Mouse (Mus musculus) CH12.LX (cell line): ENCODE measurements around the gene Ddx46. TPM values are rescaled to one million over a fixed set of nuclear protein-coding genes. Genes with fewer than 3 reads are reported as not detected.

Experiments used
- DNase-seq: peaks from one replicate; pipeline ENCODE4 v3.0.0-alpha.2; 2013; ENCODE audit errors: extremely low read depth
- H3K27ac ChIP-seq: 2 replicates; pipeline ENCODE4 v1.5.1; 2012; ENCODE audit warnings: low read depth, mild to moderate bottlenecking, control low read depth, moderate library complexity; ENCODE audit not compliant: insufficient read depth
- H3K27me3 ChIP-seq: replicated peaks from 2 replicates; pipeline ENCODE3; 2012; ENCODE audit warnings: inconsistent platforms
- H3K36me3 ChIP-seq, 2 experiments: replicated peaks in 1 of 2; 2 replicates each; pipeline versions ENCODE3 to v1.6.1; 2012; ENCODE audit warnings: inconsistent platforms in 1 of 2, low read length in 1 of 2, mild to moderate bottlenecking in 1 of 2, mixed read lengths in 1 of 2, moderate library complexity in 1 of 2; ENCODE audit not compliant: control insufficient read depth in 1 of 2, insufficient read depth in 1 of 2
- H3K4me1 ChIP-seq, 2 experiments: 2 replicates each; pipeline ENCODE4 v1.6.1; 2012; ENCODE audit warnings: inconsistent platforms in 1 of 2, moderate library complexity in 1 of 2; ENCODE audit not compliant: insufficient read depth in 2 of 2, control insufficient read depth in 1 of 2
- H3K4me2 ChIP-seq: 2 replicates; pipeline ENCODE4 v1.6.1; 2012; ENCODE audit warnings: low read depth, mild to moderate bottlenecking, control low read depth; ENCODE audit not compliant: poor library complexity, insufficient read depth, severe bottlenecking
- H3K4me3 ChIP-seq, 3 experiments: fragments of 150-350 bp in 1 of 3; sonication (generic) in 1 of 3; replicated peaks in 1 of 3; 2 replicates each; pipeline versions ENCODE3 to v1.5.1; 2011 to 2012; ENCODE audit warnings: low read depth in 2 of 3, low read length in 2 of 3, mild to moderate bottlenecking in 2 of 3, moderate library complexity in 2 of 3, control low read depth in 1 of 3, improper control_type of control experiment in 1 of 3, inconsistent platforms in 1 of 3, mixed read lengths in 1 of 3; ENCODE audit not compliant: poor library complexity in 1 of 3
- H3K79me2 ChIP-seq: replicated peaks from 2 replicates; pipeline ENCODE4 v1.6.1; 2012; ENCODE audit warnings: mild to moderate bottlenecking, moderate library complexity; ENCODE audit not compliant: control insufficient read depth, poor library complexity, insufficient read depth, severe bottlenecking; ENCODE audit errors: extremely low read depth
- H3K9ac ChIP-seq: 2 replicates; pipeline ENCODE4 v1.6.1; 2012; ENCODE audit warnings: low read depth, mild to moderate bottlenecking, control low read depth, moderate library complexity; ENCODE audit not compliant: insufficient read depth
- H3K9me3 ChIP-seq: replicated peaks from 2 replicates; pipeline ENCODE3; 2012; ENCODE audit warnings: low read length, inconsistent platforms, mixed read lengths
- BHLHE40 ChIP-seq: IDR thresholded peaks from 2 replicates; pipeline ENCODE4 v1.6.1; 2011; ENCODE audit warnings: mild to moderate bottlenecking, low read depth, low read length, improper control_type of control experiment
- CHD1 ChIP-seq: IDR thresholded peaks from 2 replicates; pipeline ENCODE4 v1.6.1; 2012; ENCODE audit warnings: low read depth, low read length, improper control_type of control experiment, inconsistent platforms
- CHD2 ChIP-seq: IDR thresholded peaks from 2 replicates; pipeline ENCODE4 v1.6.1; 2011; ENCODE audit warnings: low read length, improper control_type of control experiment
- CTCF ChIP-seq, 2 experiments: IDR thresholded peaks in 1 of 2; conservative IDR thresholded peaks in 1 of 2; 2 replicates each; pipeline ENCODE4 v1.5.1; 2011 to 2012; ENCODE audit warnings: low read depth in 2 of 2, low read length in 2 of 2, improper control_type of control experiment in 1 of 2, inconsistent platforms in 1 of 2, mild to moderate bottlenecking in 1 of 2, moderate library complexity in 1 of 2
- ELF1 ChIP-seq: IDR thresholded peaks from 2 replicates; pipeline ENCODE4 v1.6.1; 2014; ENCODE audit warnings: low read depth, mild to moderate bottlenecking, inconsistent platforms, low read length, improper control_type of control experiment
- EP300 ChIP-seq: IDR thresholded peaks from 2 replicates; pipeline ENCODE4 v1.6.1; 2011; ENCODE audit warnings: low read length, improper control_type of control experiment
- ETS1 ChIP-seq: conservative IDR thresholded peaks from 2 replicates; pipeline ENCODE4 v1.6.1; 2012; ENCODE audit warnings: low read depth, mild to moderate bottlenecking, inconsistent platforms, low read length, improper control_type of control experiment, moderate library complexity
- JUN ChIP-seq: IDR thresholded peaks from 2 replicates; pipeline ENCODE4 v1.6.1; 2011; ENCODE audit warnings: low read depth, mild to moderate bottlenecking, low read length, improper control_type of control experiment, moderate library complexity; ENCODE audit not compliant: insufficient read depth
- KAT2A ChIP-seq: IDR thresholded peaks from 2 replicates; pipeline ENCODE4 v1.6.1; 2012; ENCODE audit warnings: low read length, improper control_type of control experiment, inconsistent platforms; ENCODE audit not compliant: insufficient replicate concordance
- MAX ChIP-seq: IDR thresholded peaks from 2 replicates; pipeline ENCODE4 v1.6.1; 2011; ENCODE audit warnings: low read length, improper control_type of control experiment
- MAZ ChIP-seq: IDR thresholded peaks from 2 replicates; pipeline ENCODE4 v1.6.1; 2012; ENCODE audit warnings: low read depth, mild to moderate bottlenecking, inconsistent platforms, low read length, improper control_type of control experiment, moderate library complexity
- MEF2A ChIP-seq: IDR thresholded peaks from 2 replicates; pipeline ENCODE4 v1.6.1; 2014; ENCODE audit warnings: low read depth, mild to moderate bottlenecking, inconsistent platforms, low read length, improper control_type of control experiment, borderline replicate concordance
- MXI1 ChIP-seq: IDR thresholded peaks from 2 replicates; pipeline ENCODE4 v1.6.1; 2011; ENCODE audit warnings: mild to moderate bottlenecking, low read depth, low read length, improper control_type of control experiment
- NRF1 ChIP-seq: IDR thresholded peaks from 2 replicates; pipeline ENCODE4 v1.6.1; 2014; ENCODE audit warnings: low read depth, mild to moderate bottlenecking, inconsistent platforms, low read length, improper control_type of control experiment, moderate library complexity
- POLR2A ChIP-seq: IDR thresholded peaks from 2 replicates; pipeline ENCODE4 v1.6.1; 2011; ENCODE audit warnings: low read depth, mild to moderate bottlenecking, improper control_type of control experiment, low read length
- POLR2AphosphoS2 ChIP-seq: IDR thresholded peaks from 2 replicates; pipeline ENCODE4 v1.6.1; 2011; ENCODE audit warnings: low read depth, low read length, improper control_type of control experiment
- USF2 ChIP-seq: conservative IDR thresholded peaks from 2 replicates; pipeline ENCODE4 v1.6.1; 2011; ENCODE audit warnings: low read depth, low read length, improper control_type of control experiment
- ZKSCAN1 ChIP-seq: IDR thresholded peaks from 2 replicates; pipeline ENCODE4 v1.6.1; 2012; ENCODE audit warnings: low read depth, inconsistent platforms, low read length, improper control_type of control experiment, borderline replicate concordance
- dilution Hi-C: fragments of 300-500 bp; cut with MboI; formaldehyde crosslinking; loops from 2 replicates; pipeline ENCODE4 v1.14.3; 2020; ENCODE audit warnings: low sequenced_read_pairs; ENCODE audit not compliant: extremely low pct_unique_long_range_greater_than_20kb, extremely low pct_ligation_motif_present
- in situ Hi-C: fragments of 300-500 bp; cut with MboI; formaldehyde crosslinking; loops from 3 replicates; pipeline ENCODE4 v1.14.3; 2019; ENCODE audit warnings: low sequenced_read_pairs, low pct_ligation_motif_present, low pct_unique_long_range_greater_than_20kb, mixed read lengths
- polyA plus RNA-seq: library from polyadenylated mRNA; unstranded; fragments of >175 nt; gene quantifications from 2 replicates; pipeline ENCODE4 v1.2.1, GENCODE M21; 2012; ENCODE audit warnings: low read depth; ENCODE audit not compliant: insufficient read length
- total RNA-seq, 2 experiments: library from RNA; depleted of rRNA; stranded (reverse); fragments of 300-350 nt in 1 of 2; fragments of >200 nt in 1 of 2; gene quantifications; 2 replicates each; pipeline ENCODE4 v1.2.3; 2012 to 2014

Gene Ddx46
- total and polyA plus RNA-seq, 3 experiments = 35.4 to 103 (median 36.1) TPM

DNA sequence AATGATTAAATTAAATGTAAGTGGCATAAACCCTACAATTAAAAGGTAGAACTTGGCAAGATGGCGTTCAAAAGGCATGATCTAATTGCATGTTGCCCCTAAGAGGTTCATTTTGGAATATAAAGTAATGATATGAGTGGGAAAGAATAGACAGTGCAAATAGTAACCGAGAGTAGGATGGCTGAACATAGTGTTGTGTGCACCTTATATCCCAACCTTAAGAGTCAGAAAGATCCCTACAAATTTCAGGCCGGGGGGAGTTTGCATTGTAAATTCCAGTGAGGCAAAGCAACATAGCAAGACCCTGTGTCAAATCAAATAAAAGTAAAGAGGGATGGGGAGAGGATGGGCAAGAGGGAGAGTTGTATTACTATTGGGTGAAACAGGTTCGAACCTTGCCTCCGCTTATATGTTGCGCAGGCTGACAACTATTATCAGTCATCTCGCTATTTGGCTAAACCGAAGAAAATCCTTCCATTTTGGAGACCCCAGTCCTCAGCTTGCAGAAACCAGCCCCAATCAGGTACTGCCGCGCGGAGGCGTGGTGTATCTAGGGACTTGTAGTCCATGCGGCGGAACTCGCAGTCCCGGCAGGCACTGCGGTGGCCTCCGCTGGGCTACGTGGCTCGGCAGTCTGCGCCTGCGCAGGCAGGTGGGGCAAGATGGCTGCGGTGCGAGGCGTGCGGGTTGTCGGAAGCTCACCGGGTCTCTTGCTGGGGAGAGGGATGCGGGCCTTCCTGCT is 42.1 kb upstream of the Ddx46 start (continued):
- no peak for TF ChIP-seq ZKSCAN1
- TF ChIP-seq CTCF (conservative IDR thresholded peaks at IDR 0.05 in 1 of 2, IDR thresholded peaks at IDR 0.05 in 1 of 2; ENCODE audit: low read depth in 2 of 2, low read length in 2 of 2) = no peak
- no peak for TF ChIP-seq USF2
- TF ChIP-seq CHD1 = no peak
- 0 out of 2 replicates have a peak, but pooled peaks have one; percentile 10 for TF ChIP-seq MAZ
- TF ChIP-seq POLR2A = peak; percentile 98
- TF ChIP-seq JUN = no peak
- peak; percentile 94 for TF ChIP-seq POLR2AphosphoS2
- peak; percentile 75 for TF ChIP-seq ELF1
- no peak; the same call in 1 of the 2 replicates for TF ChIP-seq EP300
- peak; percentile 73; the same call in 1 of the 2 replicates for TF ChIP-seq MXI1

DNA sequence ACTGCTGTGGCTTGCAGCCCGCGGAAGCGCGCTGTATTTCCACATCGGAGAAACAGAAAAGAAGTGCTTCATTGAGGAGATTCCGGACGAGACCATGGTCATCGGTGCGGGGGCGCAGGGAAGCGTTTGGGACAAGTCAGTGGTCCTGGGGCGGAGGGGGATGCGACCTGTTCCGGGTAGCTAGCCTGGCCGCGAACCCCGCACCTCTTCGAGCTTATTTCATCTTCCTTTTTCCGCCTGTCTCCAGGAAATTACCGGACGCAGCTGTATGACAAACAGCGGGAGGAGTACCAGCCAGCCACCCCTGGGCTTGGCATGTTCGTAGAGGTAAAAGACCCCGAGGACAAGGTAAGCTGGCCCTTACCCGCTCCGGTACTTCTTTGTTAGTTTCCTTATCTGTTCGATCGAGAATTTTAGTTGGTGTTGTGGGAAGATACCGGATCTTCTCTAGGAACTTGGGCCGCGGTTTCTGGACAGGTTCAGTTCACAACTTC is 41.5 kb upstream of the Ddx46 start:
- DNase-seq = no peak
- H3K36me3 ChIP-seq = peaks cover 32 to 36% of the 10 kb centered on the region in 2 experiments
- no peak for TF ChIP-seq CHD2
- no peak for TF ChIP-seq ETS1
- no peak for TF ChIP-seq BHLHE40
- no peak for TF ChIP-seq MAX
- TF ChIP-seq CHD1 = no peak
- no peak for TF ChIP-seq EP300
- TF ChIP-seq MEF2A = no peak
- TF ChIP-seq NRF1 = no peak
- TF ChIP-seq KAT2A = no peak
- H3K4me1 ChIP-seq = peaks cover 7 to 22% of the 10 kb centered on the region in 2 experiments; a peak in 3 of 4 replicates
- peaks cover 2% of the 10 kb centered on the region for H3K9me3 ChIP-seq
- peaks cover 8% of the 10 kb centered on the region for H3K27me3 ChIP-seq
- H3K27ac ChIP-seq = no peak overlapping the region
- H3K9ac ChIP-seq = peak overlapping the region; percentile 70
- dilution Hi-C loops = no loop called here
- in situ Hi-C loops = no loop called here
- H3K4me3 ChIP-seq = peak overlapping the region; percentile 78 to 95 (median 81)
- peaks cover 22% of the 10 kb centered on the region for H3K79me2 ChIP-seq
- H3K4me2 ChIP-seq = peak overlapping the region; percentile 91
